Mouse (Mus musculus): ENCODE measurements around the gene Cntfr. TPM values are rescaled to one million over a fixed set of nuclear protein-coding genes. Genes with fewer than 3 reads are reported as not detected.

The Cntfr gene
- polyA plus RNA-seq, 1 experiment, result not detected

DNA sequence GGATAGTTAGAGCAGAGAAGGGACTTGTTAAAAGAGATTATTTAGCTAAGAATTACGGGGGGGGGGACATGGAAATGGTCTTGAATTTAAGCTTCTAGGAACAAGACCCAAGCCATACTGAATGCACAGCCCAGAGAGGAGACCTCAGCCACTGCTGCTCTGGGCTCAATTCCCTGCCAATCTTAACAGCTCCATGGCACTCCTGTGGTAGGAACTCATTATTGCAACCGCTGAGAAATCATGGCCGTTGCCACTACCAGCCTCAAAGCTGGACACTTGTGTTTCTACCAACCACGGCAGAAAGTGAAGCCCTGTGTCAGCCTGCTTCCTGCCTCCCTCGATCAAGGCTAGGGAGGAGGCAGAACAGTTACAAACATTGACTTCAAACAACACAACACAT, 51.4 kb downstream of the Cntfr start:
- Histone ChIP-seq H3K4me3 (ENCODE audit: insufficient read depth, low read length) (no peak overlapping the region), H3K4me1 (ENCODE audit: control insufficient read depth, insufficient read depth, low read length) (no peaks in the 10 kb centered on the region), H3K27ac (ENCODE audit: insufficient read depth, low read depth, low read length) (no peak overlapping the region)
- TF ChIP-seq POLR2A (IDR thresholded peaks at IDR 0.05; ENCODE audit: borderline replicate concordance, low read depth, low read length) (no peak), CTCF (IDR thresholded peaks at IDR 0.05; ENCODE audit: low read depth, low read length) (no peak)

DNA sequence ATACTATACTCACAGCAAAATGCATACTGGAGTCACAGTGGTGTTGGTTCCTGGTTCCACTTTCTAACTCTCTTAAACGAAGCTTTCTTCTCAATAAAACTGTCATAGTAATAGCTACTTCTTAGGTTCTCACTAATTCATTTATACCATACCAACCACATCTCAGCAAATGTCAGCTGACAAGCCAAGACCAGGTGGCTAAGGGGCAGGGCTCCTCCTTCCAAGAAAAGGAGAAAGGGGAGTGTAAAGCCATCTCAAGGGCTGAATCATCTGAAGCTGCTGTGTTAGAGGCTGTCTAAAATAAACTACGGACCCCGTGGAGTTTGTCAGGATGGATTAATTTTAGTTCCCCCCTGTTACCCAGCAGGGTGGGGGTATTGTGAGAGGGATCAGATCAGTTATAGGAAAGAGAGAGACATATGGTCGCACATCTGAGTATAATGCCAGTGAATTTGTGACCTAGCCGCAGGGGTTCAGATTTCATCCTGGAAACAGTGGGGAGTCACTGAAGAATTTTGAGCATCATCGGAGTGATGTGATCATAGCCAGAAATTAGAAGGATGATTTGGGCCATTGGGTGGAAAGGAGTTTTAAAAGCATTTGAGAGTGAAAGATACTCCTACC, 55.6 kb downstream of the Cntfr start:
- TF ChIP-seq POLR2A (IDR thresholded peaks at IDR 0.05; ENCODE audit: borderline replicate concordance, low read depth, low read length) (no peak), CTCF (IDR thresholded peaks at IDR 0.05; ENCODE audit: low read depth, low read length) (no peak)
- H3K4me1 ChIP-seq (ENCODE audit: control insufficient read depth, insufficient read depth, low read length), result peaks cover 5% of the 10 kb centered on the region

DNA sequence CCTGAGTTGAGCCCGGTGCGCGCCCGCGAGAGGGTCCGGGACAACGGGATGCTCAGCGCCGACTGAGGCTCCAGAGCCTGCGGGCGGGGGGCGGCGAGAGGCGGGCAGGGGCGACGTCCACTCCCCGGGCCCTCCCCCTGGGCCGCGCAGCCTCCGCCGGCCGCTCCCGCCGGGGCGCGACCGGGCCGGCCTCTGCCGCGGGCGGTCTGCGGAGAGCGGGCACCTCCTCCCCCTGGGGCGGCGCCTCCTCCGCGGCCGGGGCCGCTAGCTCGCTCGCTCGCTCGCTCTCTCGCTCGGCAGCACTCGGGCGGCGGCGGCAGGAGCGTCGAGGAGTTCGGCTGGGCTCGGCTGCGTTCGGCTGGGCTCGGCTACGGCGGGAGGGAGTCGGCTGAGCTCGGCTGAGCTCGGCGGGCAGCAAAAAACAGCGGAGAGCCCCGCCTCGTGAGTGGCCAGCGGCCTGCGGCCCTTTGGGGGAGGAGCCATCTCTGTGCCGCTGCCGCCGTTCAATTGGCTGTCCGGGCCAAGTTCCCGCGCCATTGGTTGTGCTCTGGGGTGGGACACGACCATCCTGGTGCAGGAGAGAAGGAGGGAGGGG, 56.9 kb downstream of the Cntfr start, which contains the start of gene Enho:
Enho (minus strand) TSS at position 412 of the 595 bp plus-strand sequence.
- TF ChIP-seq CTCF (IDR thresholded peaks at IDR 0.05; ENCODE audit: low read depth, low read length) (no peak), POLR2A (IDR thresholded peaks at IDR 0.05; ENCODE audit: borderline replicate concordance, low read depth, low read length) (no peak)
- Histone ChIP-seq H3K4me1 (ENCODE audit: control insufficient read depth, insufficient read depth, low read length) (peaks cover 11% of the 10 kb centered on the region), H3K4me3 (ENCODE audit: insufficient read depth, low read length) (peak within 1 kb of the TSS; percentile 57), H3K27ac (ENCODE audit: insufficient read depth, low read depth, low read length) (no peak within 1 kb of the TSS)

More for the DNA sequence above, 55.6 kb downstream of the Cntfr start:
- no peak overlapping the region for H3K4me3 ChIP-seq (ENCODE audit: insufficient read depth, low read length)
- H3K27ac ChIP-seq (ENCODE audit: insufficient read depth, low read depth, low read length), result no peak overlapping the region

DNA sequence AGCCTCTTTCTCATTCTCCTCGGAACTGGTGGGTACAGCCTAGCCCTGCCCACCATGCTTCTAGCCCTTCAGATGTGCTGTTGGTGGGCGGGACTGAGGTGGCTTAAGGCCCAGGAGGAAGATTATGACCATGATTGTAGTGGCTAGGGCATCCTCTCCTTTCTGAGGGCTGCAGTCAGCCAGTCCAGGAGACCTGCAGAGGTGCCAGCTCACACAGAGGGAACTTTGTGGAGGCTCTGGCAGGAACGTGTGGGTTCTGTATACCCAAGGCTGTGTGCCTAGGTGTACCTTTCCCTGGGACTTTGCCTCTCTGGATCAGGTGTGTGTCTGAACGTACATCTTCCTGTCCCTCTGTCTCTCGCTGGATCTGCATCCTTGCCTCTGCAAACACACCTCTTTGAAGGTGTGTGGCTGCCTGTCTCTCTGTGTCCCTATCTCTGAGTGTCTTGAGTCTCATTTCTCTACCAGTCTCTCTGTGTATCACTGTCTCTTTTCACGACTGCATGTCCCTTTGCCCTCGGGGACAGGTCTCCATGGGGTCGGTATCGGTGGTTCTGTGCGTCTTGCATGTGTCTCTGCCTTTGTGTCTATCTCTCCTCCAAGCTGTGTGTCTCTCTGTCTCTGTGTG, 57.6 kb downstream of the Cntfr start:
- H3K4me3 ChIP-seq (ENCODE audit: insufficient read depth, low read length), result peak overlapping the region; percentile 57
- H3K27ac ChIP-seq (ENCODE audit: insufficient read depth, low read depth, low read length), result no peak overlapping the region
- H3K4me1 ChIP-seq (ENCODE audit: control insufficient read depth, insufficient read depth, low read length), result peaks cover 11% of the 10 kb centered on the region
- TF ChIP-seq POLR2A (IDR thresholded peaks at IDR 0.05; ENCODE audit: borderline replicate concordance, low read depth, low read length), result no peak
- no peak for TF ChIP-seq CTCF (IDR thresholded peaks at IDR 0.05; ENCODE audit: low read depth, low read length)

DNA sequence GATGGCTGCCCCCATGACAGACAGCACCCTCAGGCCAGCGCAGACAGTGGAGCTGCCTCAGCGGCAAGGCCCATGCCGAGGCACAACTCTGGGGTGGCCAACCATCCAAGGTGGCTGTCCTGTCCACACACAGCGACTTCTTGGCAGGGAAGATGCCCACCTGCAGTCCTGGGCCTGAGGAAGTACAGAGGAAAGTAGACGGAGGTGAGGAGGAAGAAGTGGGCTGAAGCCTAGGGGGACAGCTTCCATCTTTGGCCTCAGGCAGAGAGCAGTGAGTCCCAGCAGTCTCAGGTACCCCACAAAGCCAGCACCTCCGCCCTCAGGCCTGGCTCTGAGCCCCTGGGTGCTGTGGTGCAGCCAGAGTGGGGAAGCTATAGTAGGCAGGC, 58.1 kb downstream of the Cntfr start:
- peaks cover 11% of the 10 kb centered on the region for H3K4me1 ChIP-seq (ENCODE audit: control insufficient read depth, insufficient read depth, low read length)
- no peak for TF ChIP-seq CTCF (IDR thresholded peaks at IDR 0.05; ENCODE audit: low read depth, low read length)
- no peak for TF ChIP-seq POLR2A (IDR thresholded peaks at IDR 0.05; ENCODE audit: borderline replicate concordance, low read depth, low read length)
- no peak overlapping the region for H3K4me3 ChIP-seq (ENCODE audit: insufficient read depth, low read length)
- H3K27ac ChIP-seq (ENCODE audit: insufficient read depth, low read depth, low read length), result no peak overlapping the region

DNA sequence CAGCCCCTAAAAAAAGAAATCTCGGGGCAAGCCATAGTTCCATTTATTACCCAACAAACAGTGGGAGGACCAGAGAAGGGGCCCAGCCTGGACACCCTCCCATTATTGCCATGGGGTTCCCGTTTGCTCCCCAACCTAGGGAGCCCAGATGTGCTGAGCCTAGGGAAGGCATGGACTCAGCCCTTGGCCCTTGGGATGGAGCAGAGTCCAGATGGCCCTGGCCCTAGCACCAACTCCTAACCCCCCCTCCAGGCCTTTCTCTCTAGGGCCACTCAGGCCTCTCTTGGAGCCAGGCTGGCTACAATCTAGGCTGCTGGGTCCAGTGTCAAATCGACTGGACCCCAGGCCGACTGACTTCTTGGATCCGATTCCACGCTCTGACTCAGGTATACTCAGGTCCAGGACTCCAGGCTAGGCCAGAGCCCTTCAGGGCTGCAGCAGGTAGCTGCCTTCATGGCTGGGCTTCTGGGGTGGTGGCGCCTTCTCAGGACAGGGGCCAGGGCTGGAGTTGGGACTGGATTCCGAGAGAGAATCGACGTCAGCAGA, 58.6 kb downstream of the Cntfr start:
- H3K4me1 ChIP-seq (ENCODE audit: control insufficient read depth, insufficient read depth, low read length), result peaks cover 11% of the 10 kb centered on the region
- H3K4me3 ChIP-seq (ENCODE audit: insufficient read depth, low read length), result no peak overlapping the region
- no peak for TF ChIP-seq POLR2A (IDR thresholded peaks at IDR 0.05; ENCODE audit: borderline replicate concordance, low read depth, low read length)
- TF ChIP-seq CTCF (IDR thresholded peaks at IDR 0.05; ENCODE audit: low read depth, low read length), result no peak
- no peak overlapping the region for H3K27ac ChIP-seq (ENCODE audit: insufficient read depth, low read depth, low read length)

DNA sequence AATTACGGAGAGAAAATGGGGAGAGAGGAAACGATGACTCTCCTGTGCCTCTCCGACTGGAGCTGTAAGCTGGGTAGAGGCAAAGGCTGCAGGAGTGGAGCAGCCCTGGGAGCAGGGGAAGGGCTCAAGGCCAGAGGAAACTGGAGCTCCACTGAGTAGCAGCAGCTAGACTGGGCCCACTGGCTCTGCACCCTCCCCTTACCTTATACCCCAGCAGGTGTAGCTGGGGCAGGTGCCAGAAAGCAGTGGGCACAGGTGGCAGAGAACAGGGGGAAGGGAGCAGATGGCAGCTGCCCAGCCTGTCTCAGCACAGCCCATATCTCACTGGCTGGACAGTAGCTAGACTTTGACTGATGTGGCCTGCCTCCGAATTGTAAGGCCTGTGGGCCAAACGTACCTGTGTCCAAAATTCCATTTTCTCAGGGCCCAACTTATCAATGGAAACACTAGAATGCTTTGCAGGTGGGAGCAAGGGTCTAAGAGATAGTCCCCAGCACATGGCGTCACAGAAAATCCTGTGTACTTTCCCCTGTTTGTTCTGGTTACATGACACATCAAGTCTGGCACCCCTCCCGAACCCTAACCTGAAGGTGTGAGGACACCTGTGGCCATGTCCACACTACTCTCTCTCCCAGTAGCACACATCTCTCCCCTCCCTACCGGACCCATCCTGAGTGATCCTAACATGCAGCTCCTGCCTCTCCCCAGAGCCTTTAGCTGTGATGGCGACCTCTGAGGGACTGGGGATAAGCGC, 59.8 kb downstream of the Cntfr start:
- Histone ChIP-seq H3K4me1 (ENCODE audit: control insufficient read depth, insufficient read depth, low read length) (peaks cover 11% of the 10 kb centered on the region), H3K4me3 (ENCODE audit: insufficient read depth, low read length) (no peak overlapping the region), H3K27ac (ENCODE audit: insufficient read depth, low read depth, low read length) (no peak overlapping the region)
- TF ChIP-seq POLR2A (IDR thresholded peaks at IDR 0.05; ENCODE audit: borderline replicate concordance, low read depth, low read length), result no peak
- TF ChIP-seq CTCF (IDR thresholded peaks at IDR 0.05; ENCODE audit: low read depth, low read length), result no peak

DNA sequence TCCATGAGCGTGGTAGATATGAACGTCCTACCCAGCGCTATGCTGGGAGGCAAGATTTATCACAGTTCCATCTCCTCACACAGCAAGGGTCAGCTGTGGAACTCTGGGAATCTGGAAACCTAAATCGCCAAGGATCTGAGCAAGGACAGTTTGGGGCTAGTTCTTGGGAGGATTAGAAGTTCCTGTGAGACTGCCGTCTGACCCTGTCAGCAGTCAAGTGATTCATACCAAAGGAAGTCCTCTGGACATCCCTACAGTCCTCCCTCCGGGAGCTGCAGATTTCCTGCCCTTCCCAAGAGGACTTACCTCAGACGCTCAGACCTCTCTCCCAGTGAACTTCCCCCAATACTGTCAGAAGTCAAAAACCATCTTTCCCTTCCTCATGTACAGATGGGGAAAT, 60.5 kb downstream of the Cntfr start:
- no peak for TF ChIP-seq CTCF (IDR thresholded peaks at IDR 0.05; ENCODE audit: low read depth, low read length)
- no peak for TF ChIP-seq POLR2A (IDR thresholded peaks at IDR 0.05; ENCODE audit: borderline replicate concordance, low read depth, low read length)
- Histone ChIP-seq H3K27ac (ENCODE audit: insufficient read depth, low read depth, low read length) (no peak overlapping the region), H3K4me1 (ENCODE audit: control insufficient read depth, insufficient read depth, low read length) (peaks cover 15% of the 10 kb centered on the region), H3K4me3 (ENCODE audit: insufficient read depth, low read length) (no peak overlapping the region)

DNA sequence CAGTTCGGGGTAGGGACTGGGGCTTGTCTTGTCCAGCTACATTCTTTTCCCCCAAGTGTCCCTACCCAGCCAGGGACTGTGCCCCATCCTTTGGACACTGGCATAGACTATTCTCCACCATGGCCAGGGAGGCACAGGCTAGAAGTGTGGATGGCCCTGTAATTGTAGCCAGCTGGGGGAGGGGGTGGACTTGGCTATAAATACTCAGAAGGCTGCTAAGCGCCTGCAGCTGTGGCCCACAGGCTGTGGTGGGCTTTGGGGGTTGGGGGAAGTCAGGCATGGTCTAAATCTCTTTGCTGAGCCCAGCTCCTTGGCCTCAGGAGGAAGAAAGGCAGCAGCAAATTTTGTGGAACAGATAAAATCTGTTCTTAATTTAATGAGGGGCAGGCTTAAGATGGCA, 61.0 kb downstream of the Cntfr start:
- peaks cover 17% of the 10 kb centered on the region for H3K4me1 ChIP-seq (ENCODE audit: control insufficient read depth, insufficient read depth, low read length)

More for the DNA sequence above, 61.0 kb downstream of the Cntfr start:
- no peak overlapping the region for H3K4me3 ChIP-seq (ENCODE audit: insufficient read depth, low read length)
- H3K27ac ChIP-seq (ENCODE audit: insufficient read depth, low read depth, low read length), result no peak overlapping the region
- no peak for TF ChIP-seq POLR2A (IDR thresholded peaks at IDR 0.05; ENCODE audit: borderline replicate concordance, low read depth, low read length)
- no peak for TF ChIP-seq CTCF (IDR thresholded peaks at IDR 0.05; ENCODE audit: low read depth, low read length)
